Mouse (Mus musculus) retina, postnatal 1 day (tissue): ENCODE results near the gene Pias1.

Experiments
- DNase-seq: peaks from one replicate; pipeline ENCODE4 v3.0.0-alpha.2; 2012

Gene Pias1

DNA sequence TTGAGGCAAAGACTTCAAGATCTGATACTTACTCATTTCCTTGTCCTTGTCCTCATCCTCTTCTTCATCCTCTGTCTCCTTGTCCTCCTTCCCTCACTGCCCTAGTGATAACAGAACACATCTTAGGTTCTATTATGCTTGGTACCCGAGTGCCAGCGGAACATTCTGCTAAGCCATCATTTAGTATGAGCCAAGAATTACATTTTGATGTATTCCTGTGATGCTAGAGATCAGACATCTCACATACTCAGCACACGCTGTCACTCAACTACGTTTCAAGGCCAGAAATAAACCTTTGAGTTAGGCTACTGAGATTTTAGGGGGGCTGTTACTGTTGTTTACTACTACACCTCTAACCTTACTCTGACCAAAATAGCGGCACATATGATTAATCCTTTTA is at the start of gene Pias1:
Gene Pias1 (minus strand): TSS at position 101 of the 400 bp plus-strand sequence.
- no peak for DNase-seq

DNA sequence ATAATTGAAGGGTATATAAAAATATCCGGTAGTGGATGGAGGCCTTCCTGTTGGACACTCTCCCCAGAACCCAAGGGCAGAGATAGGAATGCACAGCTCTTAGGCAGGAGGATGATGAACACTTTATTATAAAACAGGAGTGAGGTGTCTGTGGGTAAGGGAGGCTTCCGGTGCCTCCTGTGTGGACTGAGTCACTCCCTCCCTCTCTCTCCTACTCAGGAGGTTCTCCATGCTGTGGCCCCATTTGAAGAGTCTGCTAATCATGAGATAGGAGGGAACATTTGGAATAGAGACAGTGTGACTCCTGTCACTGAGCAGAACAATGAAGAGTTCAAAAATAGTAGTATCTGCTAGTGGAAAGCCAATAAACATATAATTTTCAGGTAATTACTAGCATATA is 47.7 kb upstream of the Pias1 start:
- DNase-seq, result no peak

DNA sequence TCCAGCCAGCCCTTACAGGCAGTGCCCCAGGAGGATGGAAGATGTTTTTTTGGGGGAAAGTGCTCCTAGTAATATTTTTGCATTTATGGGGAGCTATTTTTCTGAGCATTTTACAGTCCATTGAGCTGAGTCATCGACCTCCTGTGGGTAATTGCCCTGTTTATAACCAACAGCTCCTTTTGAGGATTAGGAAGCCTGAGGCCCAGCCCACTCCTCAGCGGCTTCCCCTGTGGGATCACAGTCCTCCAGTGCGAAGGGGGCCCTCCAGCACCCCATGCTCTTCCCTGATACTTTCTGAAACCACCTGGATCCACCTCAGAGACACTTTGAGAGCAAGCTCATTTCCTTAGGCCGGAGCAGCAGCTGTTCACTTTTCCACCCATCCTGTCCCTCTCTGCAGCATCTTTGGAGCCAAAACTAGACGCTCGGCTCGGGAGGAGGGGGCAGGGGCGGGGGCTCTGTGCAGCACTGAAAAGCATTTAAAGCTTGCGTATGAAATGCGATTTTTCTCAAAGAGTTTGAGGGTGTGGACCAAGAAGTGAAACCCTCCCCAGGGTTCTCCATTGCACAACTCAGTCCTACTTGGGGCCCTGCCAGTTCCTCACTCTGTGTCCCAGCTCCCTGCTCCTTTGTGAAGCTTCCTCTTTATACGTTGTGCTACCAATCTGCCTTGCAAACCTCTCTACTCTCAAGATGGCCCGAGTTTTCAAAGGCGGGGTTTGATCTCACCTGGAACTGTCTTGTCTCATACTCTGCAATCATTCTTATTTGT is 43.5 kb upstream of the Pias1 start:
- no peak for DNase-seq

DNA sequence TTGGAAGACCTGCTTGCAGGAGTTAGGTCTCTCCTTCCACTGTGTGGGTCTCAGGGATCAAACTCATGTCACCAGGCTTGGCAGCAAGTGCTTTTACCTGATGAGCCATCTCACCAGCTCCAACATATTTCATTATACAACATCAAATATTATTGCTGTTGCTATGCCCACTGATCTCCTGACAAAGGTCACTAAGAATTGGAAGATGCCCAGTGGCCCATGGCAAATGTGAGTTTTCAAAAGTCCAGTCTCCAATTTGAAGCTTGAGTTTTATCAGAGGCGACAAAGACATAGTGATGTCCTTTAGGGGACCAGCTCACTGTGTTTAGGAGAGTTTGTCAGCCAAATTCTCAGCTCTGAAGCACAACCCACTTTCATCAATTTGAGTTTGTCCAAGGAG is 34.8 kb upstream of the Pias1 start:
- no peak for DNase-seq

DNA sequence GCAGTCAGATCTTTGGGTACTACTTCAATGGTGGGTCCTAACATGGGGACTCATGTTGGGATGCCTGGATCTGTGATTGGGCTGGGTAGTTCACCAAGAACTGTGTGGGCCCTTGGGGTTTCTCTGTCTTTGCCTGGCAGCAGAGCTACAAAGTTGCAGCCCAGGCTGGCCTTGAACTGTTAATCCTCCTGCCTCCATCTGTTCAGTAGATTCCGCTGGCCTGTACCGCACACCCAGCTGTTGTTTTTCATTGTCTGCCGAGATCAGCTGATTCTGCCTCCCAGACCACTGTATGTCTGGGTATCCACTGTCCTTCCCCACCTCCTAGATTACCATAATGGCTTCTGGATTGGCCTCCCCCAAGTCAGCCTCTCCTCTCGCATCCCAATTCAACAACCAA is 19.6 kb upstream of the Pias1 start:
- no peak for DNase-seq

DNA sequence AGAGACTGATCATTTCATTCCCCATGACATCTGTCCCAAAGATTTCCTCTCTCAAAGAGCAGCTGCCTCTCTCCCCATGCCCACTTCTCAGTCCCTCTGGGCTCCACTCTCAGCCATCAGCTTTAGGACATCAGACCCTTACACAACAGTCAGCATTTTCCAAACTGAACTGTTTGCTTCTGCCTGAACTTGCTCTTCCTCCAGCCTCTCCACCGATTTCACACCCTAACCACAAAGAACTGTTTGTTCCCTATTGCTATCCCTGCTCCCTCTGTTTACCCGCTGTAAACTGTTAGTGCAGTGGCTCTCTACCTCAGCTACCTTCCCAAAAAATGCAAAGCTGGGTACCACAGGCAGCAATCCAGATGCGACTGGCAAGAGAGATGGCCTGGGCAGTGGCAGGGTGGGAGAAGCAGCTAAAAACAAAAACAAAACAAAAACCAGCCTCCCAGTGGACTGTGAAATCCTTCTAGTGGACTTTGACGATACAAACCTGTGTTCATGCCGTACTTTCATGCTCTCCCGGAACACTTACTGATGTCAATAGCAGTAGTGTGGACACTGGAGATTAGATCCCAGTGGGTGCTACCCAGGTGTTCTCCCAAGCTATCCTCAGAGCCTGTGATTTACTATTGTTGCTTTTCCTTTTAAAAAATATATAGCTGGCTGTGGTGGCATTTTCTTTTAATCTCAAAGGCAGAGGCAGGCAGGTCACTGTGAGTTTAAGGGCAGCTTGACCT is 18.5 kb upstream of the Pias1 start:
- no peak for DNase-seq

DNA sequence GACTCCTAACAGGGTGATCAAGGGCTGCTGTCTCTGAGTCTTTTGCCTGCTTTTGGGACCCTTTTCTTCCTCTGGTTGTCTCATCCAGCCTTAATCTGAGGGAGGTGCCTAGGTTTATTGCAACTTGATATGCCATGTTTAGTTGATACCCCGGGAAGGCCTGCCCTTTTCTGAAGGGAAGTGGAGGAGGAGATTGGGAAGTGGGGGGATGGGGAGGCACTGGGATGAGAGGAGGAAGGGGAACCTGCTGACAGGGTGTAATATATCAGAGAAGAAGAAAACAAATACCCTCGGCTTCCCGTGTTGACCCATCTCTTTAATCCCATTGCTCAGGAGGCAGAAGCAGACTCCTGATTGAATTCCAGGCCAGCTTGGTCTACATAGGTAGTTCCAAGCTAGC is 10.8 kb upstream of the Pias1 start:
- no peak for DNase-seq

DNA sequence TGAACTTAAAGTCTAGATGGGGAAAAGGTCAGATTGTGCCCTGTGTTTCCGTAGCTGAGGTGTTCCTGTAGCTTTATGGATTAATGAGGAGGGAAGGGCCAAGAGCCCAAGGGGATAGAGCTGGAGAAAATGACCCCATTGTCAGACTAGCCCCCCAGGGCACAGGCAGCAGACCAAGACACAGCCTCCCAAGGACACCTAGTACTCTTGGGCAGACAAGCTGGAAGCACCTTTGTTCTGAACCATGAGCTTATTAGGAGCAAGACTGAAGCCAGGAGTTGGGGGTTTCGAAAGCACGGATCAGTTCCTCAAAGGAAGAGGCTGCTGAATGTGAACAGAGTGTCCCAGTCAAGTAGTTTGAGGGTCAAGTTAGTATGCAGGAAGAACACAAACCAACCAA is 9.9 kb upstream of the Pias1 start:
- DNase-seq, result no peak

DNA sequence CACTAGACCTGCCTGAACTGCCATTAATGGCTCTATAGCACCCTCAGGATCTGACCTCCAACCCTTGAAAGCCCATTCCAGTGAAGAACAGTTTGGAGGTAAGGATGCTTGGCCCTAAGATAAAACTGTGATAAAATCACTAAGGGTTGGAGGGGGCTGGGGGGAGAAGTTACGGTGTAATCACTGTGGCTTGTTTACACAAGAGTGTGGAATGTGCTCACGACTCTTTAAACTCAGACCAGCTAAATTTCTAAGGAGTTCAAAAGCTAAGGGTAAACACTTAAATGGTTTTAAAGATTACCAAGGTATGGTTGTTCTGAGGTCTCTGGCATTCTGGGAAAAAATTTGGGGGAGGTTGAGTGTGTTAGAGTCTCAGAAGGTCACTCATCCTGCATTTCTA is 7.5 kb upstream of the Pias1 start:
- no peak for DNase-seq

DNA sequence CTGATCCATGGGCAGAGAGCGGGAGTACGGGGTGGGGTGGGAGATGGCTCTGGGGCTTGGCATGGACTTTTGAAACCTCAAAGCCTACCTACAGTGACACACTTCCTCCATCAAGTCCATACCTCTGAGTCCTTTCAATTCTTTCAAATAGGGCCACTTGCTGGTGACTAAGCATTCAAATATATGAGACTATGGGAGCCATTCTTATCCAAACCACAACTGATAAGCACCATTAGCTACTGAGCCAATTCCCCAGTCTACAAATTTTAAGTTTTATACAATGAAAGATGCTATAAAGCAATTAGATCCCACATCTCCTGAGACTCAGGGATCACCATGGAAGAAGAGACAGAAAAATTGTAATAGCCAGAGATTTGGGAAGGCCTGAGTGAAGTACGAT is 2.4 kb upstream of the Pias1 start:
- DNase-seq, result no peak

DNA sequence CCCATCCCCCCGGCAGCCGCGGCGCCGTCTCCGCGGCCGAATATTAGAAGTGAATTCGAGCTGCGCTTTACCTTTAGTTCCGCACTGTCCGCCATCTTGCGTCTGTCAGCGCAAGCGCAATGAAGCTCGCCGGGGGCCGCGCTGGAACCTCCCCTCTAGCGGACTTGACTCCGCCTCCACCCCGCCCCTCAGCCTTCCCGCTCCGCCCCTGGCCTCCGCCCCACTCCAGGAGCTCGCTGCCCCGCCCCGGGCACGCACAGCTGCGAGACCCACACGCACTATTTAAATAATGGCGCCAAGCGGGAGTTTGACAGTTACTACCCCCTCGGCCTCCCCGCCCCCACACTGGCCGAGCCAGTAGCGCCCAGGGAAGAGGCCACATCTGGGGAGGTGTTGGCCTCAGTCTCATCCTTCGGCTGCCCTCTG is 6.9 kb downstream of the Pias1 start:
- DNase-seq, result peak; percentile 97

DNA sequence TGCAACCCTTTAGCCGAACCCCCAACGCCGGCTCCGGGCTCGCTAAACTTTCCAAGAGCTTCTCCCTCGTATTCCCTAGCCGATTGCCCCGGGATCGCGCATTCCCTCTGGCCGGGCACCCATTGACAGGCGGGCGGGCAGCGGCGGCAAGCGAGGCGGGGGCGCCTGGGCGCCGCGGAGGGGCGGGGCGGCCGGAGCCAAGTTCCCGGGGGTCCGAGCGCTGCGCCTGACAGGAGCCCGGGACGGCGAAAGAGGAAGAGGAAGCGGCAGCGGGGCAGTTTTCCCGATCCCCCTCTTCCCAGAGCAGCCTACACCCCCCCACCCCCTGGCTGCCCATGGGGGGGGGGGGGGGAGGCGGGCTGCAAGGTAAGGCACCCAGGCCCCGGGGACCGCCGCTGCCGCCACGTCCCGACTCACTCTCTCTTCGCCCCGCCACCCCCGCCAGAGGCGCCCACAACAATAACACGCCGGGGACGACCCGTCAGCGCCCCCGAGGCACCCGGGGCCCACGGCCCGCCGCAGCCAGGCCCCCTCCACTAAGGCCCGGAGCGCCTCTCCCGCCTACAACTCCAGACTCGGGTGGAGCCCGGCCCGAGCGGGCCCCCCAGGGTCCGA is 7.5 kb downstream of the Pias1 start:
- peak; percentile 67 for DNase-seq

DNA sequence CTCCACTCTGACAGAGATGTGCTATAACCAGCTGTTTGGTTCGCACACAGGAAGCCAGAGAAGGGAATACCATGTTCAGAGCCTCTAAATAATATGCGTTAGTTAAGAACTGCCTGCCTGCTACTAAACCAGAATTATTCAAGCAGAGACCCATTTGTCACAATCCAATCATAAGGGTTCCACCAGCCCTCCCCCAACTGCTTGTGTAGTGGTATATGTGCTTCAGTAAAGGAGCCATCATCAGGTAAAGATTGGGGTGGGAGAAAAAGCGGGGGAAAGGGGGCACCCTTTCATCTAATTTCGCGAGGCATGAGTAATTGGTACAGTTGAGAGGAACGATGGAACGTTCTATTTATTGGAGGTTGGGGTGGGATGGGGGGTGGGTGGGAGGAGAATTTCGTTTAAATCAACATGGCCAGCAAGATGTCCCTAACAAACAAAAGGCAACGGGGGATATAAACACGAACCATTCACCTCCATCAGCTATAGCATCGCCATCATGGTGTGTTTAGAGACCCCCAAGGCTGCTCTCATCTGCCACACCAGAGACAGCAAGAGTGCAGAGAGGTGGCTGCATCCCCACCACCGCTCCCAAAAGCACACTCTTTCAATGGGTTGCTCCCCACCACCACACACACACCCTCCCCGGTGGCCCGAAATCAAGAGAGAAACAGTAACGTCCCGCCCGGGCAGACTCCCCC is 8.1 kb downstream of the Pias1 start:
- DNase-seq, result peak; percentile 35

DNA sequence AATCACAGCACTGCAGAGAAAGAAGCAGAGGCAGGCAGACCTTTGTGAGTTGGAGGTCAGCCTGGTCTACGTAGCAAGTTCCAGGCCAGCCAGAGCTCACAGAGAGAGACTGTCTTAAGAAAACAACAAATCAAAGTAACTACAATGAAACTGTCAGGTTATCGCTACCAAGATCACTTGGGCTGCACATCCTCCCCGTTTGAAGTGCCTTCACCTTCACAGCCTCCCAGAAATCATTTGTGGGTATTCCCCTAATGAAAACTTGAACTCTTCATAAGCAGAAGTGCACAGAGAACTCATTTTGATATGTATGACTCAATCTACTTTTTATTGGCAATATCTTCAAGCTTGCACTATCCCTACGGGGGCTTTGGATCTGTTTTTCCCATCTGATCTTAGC is 10.6 kb downstream of the Pias1 start:
- DNase-seq, result no peak

DNA sequence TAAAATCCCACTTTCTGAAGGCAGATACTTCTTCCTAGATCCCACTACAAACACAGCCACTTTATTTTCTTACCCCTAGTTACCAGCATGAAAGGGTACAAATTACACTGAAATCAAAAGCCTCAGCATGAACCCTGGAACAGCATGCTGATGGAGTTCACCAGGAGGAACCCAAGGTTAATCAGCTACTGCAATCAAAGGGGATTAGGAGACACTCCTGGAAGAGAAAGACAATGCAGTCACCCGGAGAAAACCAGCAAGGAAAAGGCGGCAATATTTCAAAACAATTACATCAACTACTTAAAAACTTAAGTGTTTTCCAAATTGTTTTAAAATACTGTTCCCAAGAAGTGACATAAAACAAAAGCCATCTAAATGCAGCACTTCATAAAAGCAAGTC is 11.9 kb downstream of the Pias1 start:
- no peak for DNase-seq

DNA sequence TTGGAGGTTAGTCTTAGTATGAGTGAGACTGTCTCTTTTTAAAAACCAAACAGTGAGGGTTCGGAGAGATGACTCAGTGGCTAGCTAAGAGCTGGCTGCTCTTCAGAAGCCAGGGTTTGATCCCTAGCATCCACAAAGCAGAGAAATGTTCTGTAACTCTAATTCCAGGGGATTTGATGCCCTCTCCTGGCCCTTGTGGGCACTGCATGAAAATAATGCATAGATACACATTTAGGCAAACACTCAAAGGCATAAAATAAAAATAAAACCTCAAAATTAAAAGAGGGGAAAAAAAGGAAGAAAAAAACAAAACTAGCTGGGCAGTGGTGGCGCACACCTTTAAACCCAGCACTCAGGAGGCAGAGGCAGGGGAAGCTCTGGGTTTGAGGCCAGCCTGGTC is 13.3 kb downstream of the Pias1 start:
- DNase-seq, result peak; percentile 33

DNA sequence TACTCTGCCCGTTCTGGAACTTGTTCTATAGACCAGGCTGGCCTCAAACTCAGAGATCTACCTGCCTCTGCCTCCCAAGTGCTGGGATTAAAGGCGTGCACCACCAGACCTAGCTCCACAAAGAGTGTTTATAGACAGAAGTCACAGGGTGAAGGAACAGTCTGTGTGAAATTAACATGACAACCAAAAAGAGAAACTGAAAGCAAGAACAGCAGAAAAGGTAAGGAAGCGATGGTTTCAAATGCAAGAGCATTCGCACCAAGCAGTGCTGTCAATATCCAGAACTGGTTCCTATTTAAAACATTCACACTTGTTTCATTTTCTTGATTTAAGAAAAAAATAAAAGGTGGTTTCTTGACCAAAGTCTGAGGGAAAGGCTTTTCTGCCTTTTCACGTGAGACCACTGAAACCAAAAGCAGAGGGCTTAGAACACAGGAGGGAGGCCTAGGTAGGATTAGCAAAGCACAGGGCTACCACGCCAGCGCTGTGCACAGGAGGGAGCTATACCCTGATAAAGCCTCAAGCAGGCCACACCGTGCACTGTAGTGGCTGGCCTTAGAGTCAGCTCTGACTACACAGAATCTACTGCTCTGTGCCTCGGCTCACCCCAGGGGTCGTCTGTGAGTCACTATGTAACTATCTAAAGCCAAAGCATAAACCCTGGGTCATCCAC is 15.5 kb downstream of the Pias1 start:
- DNase-seq, result peak; percentile 26

DNA sequence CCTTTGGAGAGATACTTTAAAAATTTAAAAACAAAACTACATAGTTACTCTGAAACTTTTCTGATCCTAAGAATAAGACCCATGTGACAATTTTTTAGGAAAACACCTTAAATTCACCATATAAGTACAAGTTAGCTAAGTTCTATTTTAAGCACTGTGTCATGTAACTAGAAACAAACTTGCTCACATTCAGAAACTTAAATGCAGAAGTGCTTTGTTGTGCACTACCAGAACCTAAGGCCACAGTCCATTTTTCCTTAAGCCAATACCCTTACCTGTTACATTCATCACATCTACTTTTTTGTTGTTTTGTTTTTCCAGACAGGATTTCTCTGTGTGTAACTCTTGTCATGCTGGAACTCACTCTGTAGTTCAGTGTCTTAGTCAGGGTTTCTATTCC is 17.4 kb downstream of the Pias1 start:
- DNase-seq, result no peak

DNA sequence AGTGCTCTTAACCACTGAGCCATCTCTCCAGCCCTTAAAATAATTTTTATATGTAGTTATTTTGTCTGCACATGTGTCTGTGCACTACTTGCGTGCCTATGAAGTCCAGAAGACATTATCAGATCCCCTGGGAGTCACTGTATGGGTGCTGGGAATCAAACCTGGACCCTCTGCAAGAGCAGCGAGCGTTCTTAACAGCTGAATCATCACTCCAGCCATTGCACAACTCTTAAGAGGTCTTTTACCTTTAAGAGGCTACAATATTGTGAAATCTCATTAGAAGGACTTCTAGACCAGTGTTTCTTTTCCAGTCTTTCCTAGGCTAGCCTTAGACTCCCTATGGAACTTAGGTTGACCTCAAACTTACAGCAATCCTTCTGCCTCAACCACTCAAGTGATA is 21.7 kb downstream of the Pias1 start:
- DNase-seq, result no peak

DNA sequence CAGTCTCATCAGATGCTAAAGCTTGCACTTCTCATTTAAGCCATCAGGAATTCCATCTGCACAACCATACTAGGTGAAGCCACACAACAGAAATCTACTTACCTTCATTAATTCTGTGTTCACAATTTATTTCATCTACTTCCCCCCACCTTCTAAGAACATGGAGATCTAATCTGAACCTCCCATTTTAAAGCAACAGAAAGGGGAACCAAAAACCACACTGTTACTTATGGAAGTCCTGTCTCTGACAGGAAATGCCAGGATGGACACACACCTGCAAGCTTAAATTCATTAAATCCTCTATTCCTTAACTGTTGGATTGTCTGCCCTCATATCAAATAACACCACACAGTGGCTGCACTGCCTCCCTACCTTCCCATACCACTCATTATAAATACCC is 35.0 kb downstream of the Pias1 start:
- no peak for DNase-seq

DNA sequence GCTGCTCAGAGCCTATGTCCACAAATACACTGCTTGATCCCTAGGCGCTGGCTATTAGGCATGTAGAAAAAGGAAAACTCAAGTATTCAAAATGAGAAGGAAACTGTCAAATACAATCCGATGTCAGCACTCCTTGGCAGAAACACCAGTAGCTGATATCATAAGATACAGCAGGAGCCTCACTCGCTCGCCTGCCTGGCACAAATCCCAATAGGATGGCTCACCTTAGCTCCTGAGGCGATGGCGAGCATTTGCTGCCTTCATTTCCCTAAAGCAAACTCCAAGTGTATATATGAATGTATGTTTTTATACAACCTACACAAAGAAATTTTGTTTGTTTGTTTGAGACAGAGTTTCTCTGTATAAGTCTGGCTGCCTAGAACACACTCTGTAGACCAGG is 42.4 kb downstream of the Pias1 start:
- no peak for DNase-seq

DNA sequence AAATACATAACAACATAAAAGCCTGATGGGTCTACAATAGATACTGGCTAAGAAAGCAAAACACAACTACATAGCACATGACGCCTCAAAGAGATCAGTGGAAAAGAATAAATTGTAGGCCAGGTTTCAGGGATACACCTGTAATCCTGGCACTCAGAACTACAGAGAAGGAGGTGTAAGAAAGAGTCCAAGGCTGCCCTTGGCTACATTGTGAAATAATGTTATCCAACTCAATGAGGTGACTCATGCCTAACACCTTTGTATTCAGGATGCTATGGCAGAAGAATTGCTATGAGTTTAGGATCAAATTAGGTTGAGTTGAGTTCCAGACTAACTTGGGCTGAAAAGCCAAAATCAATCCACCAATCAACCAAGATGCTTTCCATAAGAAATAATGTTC is 43.7 kb downstream of the Pias1 start:
- no peak for DNase-seq

DNA sequence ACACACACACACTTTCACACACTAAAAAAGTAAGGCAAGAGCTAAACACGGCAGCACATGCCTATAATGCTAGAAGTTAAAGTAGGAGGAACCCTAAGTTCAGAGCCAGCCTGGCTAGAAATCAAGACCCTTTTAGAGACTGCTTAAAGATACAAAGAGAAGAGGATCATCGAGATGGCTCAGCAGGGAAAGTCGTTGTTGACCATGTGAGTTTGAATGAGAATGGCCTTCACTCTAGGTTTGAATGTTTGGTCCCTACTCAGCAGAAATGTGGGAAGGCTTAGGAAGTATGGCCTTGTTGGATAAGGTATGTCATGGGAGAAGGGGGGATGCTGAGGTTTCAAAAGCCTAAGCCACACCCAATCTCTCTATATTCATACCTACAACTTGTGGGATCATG is 46.8 kb downstream of the Pias1 start:
- no peak for DNase-seq
